ENCODE assay signal across 8 mouse cellular contexts in genomic region chr15:102324654-102325473, GRCm38 (mm10). TPM values are rescaled to one million over a fixed set of nuclear protein-coding genes. Genes with fewer than 3 reads are reported as not detected.
DNase-seq lines count a peak whose midpoint lies in the region; ATAC-seq and TF ChIP-seq lines count a peak whose summit lies in the region.

No protein-coding gene starts in this region.

- 78% methylated on average over 12 of the region's 12 CpGs for WGBS in heart, adult 2 months
- 87% methylated on average over 12 of the region's 12 CpGs for WGBS in hindbrain, embryonic 14.5 days
- 72% methylated on average over 12 of the region's 12 CpGs for WGBS in liver, embryonic 14.5 days (ENCODE audit: insufficient replicate concordance)

- H3K79me2 ChIP-seq in heart, adult 2 months (replicated peaks; ENCODE audit: control insufficient read depth, insufficient read depth, low read length) = no peaks in the 10 kb centered on the region

- peak in 1 of 2 experiments; percentile 21 for DNase-seq in heart, adult 2 months
- no peak for DNase-seq in heart, postnatal 25 days (ENCODE audit: low spot score)
- no peak for DNase-seq in G1E (ENCODE audit: low spot score)
- DNase-seq in hindbrain, embryonic 14.5 days (ENCODE audit: low spot score) = no peak
- no peak for DNase-seq in liver, embryonic 14.5 days (ENCODE audit: low read depth in 3 of 3, low spot score in 3 of 3)
- DNase-seq in layer of hippocampus, postnatal 14 days (ENCODE audit: low spot score in 2 of 2) = no peak
- no peak for DNase-seq in left cerebral cortex, postnatal 25 days (ENCODE audit: low spot score in 2 of 2)

- H3K4me2 ChIP-seq in hindbrain, embryonic 14.5 days (replicated peaks) = peak overlapping the region; percentile 77
- peak overlapping the region; percentile 79 for H3K4me2 ChIP-seq in liver, embryonic 14.5 days (ENCODE audit: low read depth)

- H3K36me3 ChIP-seq in heart, adult 2 months (ENCODE audit: control insufficient read depth, insufficient read depth, low read length) = no peaks in the 10 kb centered on the region
- peaks cover 73% of the 10 kb centered on the region for H3K36me3 ChIP-seq in G1E (replicated peaks)
- H3K36me3 ChIP-seq in hindbrain, embryonic 14.5 days (replicated peaks; ENCODE audit: control insufficient read depth, insufficient read depth) = peaks cover 33% of the 10 kb centered on the region
- peaks cover 36% of the 10 kb centered on the region for H3K36me3 ChIP-seq in liver, embryonic 14.5 days (replicated peaks; ENCODE audit: control insufficient read depth, insufficient read depth, low read depth)

- no peak for TF ChIP-seq EP300 in heart, adult 2 months (IDR thresholded peaks at IDR 0.05; ENCODE audit: insufficient read depth, low read depth, low read length)
- TF ChIP-seq EP300 in liver, embryonic 14.5 days (IDR thresholded peaks at IDR 0.05; ENCODE audit: low read depth) = no peak

- TF ChIP-seq POLR2A in heart, adult 2 months (IDR thresholded peaks at IDR 0.05; ENCODE audit: insufficient read depth, low read depth, low read length) = no peak

- no peak overlapping the region for H3K9ac ChIP-seq in heart, adult 2 months (ENCODE audit: low read depth, low read length)
- no peak overlapping the region for H3K9ac ChIP-seq in hindbrain, embryonic 14.5 days
- no peak overlapping the region; the same call in 1 of the 2 replicates for H3K9ac ChIP-seq in liver, embryonic 14.5 days (replicated peaks)

- no peaks in the 10 kb centered on the region for H3K27me3 ChIP-seq in heart, adult 2 months (ENCODE audit: control insufficient read depth, insufficient read depth, low read length)
- H3K27me3 ChIP-seq in G1E (ENCODE audit: insufficient read depth, low read length) = no peaks in the 10 kb centered on the region
- H3K27me3 ChIP-seq in hindbrain, embryonic 14.5 days (ENCODE audit: control insufficient read depth, insufficient read depth, low read length) = no peaks in the 10 kb centered on the region
- no peaks in the 10 kb centered on the region for H3K27me3 ChIP-seq in liver, embryonic 14.5 days (ENCODE audit: control insufficient read depth, insufficient read depth, low read length)

- intact Hi-C loops in heart, adult 2 months (cut with DNase I) = no loop called here
- intact Hi-C loops in heart, postnatal 25 days (cut with DNase I) = no loop called here
- intact Hi-C loops in left cerebral cortex, postnatal 25 days (cut with DNase I) = no loop called here

- TF ChIP-seq CTCF in heart, adult 2 months (IDR thresholded peaks at IDR 0.05) = peak; percentile 38
- TF ChIP-seq CTCF in G1E (IDR thresholded peaks at IDR 0.05; ENCODE audit: low read depth, low read length) = no peak
- TF ChIP-seq CTCF in liver, embryonic 14.5 days (IDR thresholded peaks at IDR 0.05; ENCODE audit: low read depth) = no peak

- no peak for ATAC-seq in G1E (ENCODE audit: extremely low read depth, insufficient number of reproducible peaks, low FRiP score, poor library complexity, severe bottlenecking)
- no peak for ATAC-seq in hindbrain, embryonic 14.5 days (ENCODE audit: low FRiP score)
- ATAC-seq in liver, embryonic 14.5 days (ENCODE audit: insufficient read depth) = no peak
- no peak for ATAC-seq in frontal cortex, adult (ENCODE audit: low TSS enrichment)

- peak overlapping the region; percentile 62 for H3K27ac ChIP-seq in heart, adult 2 months
- H3K27ac ChIP-seq in hindbrain, embryonic 14.5 days = no peak overlapping the region
- H3K27ac ChIP-seq in liver, embryonic 14.5 days = no peak overlapping the region

- H3K4me1 ChIP-seq in heart, adult 2 months (ENCODE audit: control insufficient read depth, insufficient read depth, low read length) = peaks cover 2% of the 10 kb centered on the region
- peaks cover 17% of the 10 kb centered on the region for H3K4me1 ChIP-seq in G1E (ENCODE audit: insufficient read depth, low read depth, low read length)
- peaks cover 11% of the 10 kb centered on the region for H3K4me1 ChIP-seq in hindbrain, embryonic 14.5 days (replicated peaks; ENCODE audit: control insufficient read depth, insufficient read depth, low read length)
- peaks cover 3 to 6% of the 10 kb centered on the region in 2 experiments; a peak in 3 of 4 replicates for H3K4me1 ChIP-seq in liver, embryonic 14.5 days (replicated peaks; ENCODE audit: control insufficient read depth in 2 of 2, insufficient read depth in 2 of 2, low read length in 1 of 2)

- H3K4me3 ChIP-seq in heart, adult 2 months = peak overlapping the region; percentile 51
- peak overlapping the region; percentile 64 for H3K4me3 ChIP-seq in G1E (ENCODE audit: low read depth, low read length)
- no peak overlapping the region for H3K4me3 ChIP-seq in hindbrain, embryonic 14.5 days (replicated peaks; ENCODE audit: low read length)
- H3K4me3 ChIP-seq in liver, embryonic 14.5 days (ENCODE audit: insufficient read depth in 1 of 2, low read depth in 2 of 2, low read length in 2 of 2) = peak overlapping the region; percentile 3 to 97; a peak in 2 of 4 replicates

- no peaks in the 10 kb centered on the region for H3K9me3 ChIP-seq in G1E (replicated peaks)
- H3K9me3 ChIP-seq in hindbrain, embryonic 14.5 days (ENCODE audit: control insufficient read depth, low read length) = no peaks in the 10 kb centered on the region
- no peaks in the 10 kb centered on the region for H3K9me3 ChIP-seq in liver, embryonic 14.5 days (ENCODE audit: control insufficient read depth, low read length)

RNA-seq across cellular contexts. Expression of gene Pfdn5, which starts 1.1 kb away (rescaled TPM):
- total RNA-seq in heart, adult 2 months (2021) = 100 to 1,000 TPM; 287 to 351 TPM
- polyA plus RNA-seq in heart, adult 2 months (2012; rRNA removed) = 82.0 and 160 TPM in 2 replicates
- 100 to 1,000 TPM; 284 to 288 TPM for total RNA-seq in heart, postnatal 25 days (2021)
- total RNA-seq in G1E (2014; fragmentation: Nextera tagmentation) = 113 and 119 TPM in 2 replicates
- total RNA-seq in G1E (2017) = 271 and 276 TPM in 2 replicates
- 13.6 and 23.0 TPM in 2 replicates for polyA plus RNA-seq in G1E (2012)
- 518 and 626 TPM in 2 replicates for polyA plus RNA-seq in hindbrain, embryonic 14.5 days (2014; fragmentation: Nextera tagmentation; extraction: Ambion mirVana)
- polyA plus RNA-seq in liver, embryonic 14.5 days (2012; rRNA removed) = 42.1 and 82.2 TPM in 2 replicates
- polyA plus RNA-seq in liver, embryonic 14.5 days (2014; fragmentation: Nextera tagmentation; extraction: Ambion mirVana) = 149 and 156 TPM in 2 replicates
- 100 to 1,000 TPM; 317 to 334 TPM for total RNA-seq in layer of hippocampus, postnatal 14 days (2021)
- 100 to 1,000 TPM; 365 to 396 TPM for total RNA-seq in left cerebral cortex, postnatal 25 days (2021)

RNA-seq across cellular contexts. Expression of gene Myg1, which starts 6.6 kb away (rescaled TPM):
- total RNA-seq in heart, adult 2 months (2021) = 10 to 100 TPM; 19.0 to 24.1 TPM
- polyA plus RNA-seq in heart, adult 2 months (2012; rRNA removed) = 27.8 and 36.7 TPM in 2 replicates
- total RNA-seq in heart, postnatal 25 days (2021) = 10 to 100 TPM; 21.3 to 23.1 TPM
- total RNA-seq in G1E (2014; fragmentation: Nextera tagmentation) (37.5 and 45.9 TPM in 2 replicates), G1E (2017) (30.1 and 35.2 TPM in 2 replicates)
- 72.6 and 87.5 TPM in 2 replicates for polyA plus RNA-seq in G1E (2012)
- 77.4 and 78.4 TPM in 2 replicates for polyA plus RNA-seq in hindbrain, embryonic 14.5 days (2014; fragmentation: Nextera tagmentation; extraction: Ambion mirVana)
- 26.7 and 32.5 TPM in 2 replicates for polyA plus RNA-seq in liver, embryonic 14.5 days (2012; rRNA removed)
- polyA plus RNA-seq in liver, embryonic 14.5 days (2014; fragmentation: Nextera tagmentation; extraction: Ambion mirVana) = 43.2 and 45.4 TPM in 2 replicates
- total RNA-seq in layer of hippocampus, postnatal 14 days (2021) = 10 to 100 TPM; 51.8 to 61.3 TPM
- total RNA-seq in left cerebral cortex, postnatal 25 days (2021) = 10 to 100 TPM; 54.8 to 57.2 TPM

RNA-seq across cellular contexts. Expression of gene Aaas, which starts 25.7 kb away (rescaled TPM):
- total RNA-seq in heart, adult 2 months (2021) = 10 to 100 TPM; 10.8 to 13.2 TPM
- polyA plus RNA-seq in heart, adult 2 months (2012; rRNA removed) = 22.1 and 26.2 TPM in 2 replicates
- 10 to 100 TPM; 10.2 to 11.2 TPM for total RNA-seq in heart, postnatal 25 days (2021)
- total RNA-seq in G1E (2014; fragmentation: Nextera tagmentation) (187 and 217 TPM in 2 replicates), G1E (2017) (110 and 126 TPM in 2 replicates)
- polyA plus RNA-seq in G1E (2012) = 199 and 288 TPM in 2 replicates
- 30.7 and 33.8 TPM in 2 replicates for polyA plus RNA-seq in hindbrain, embryonic 14.5 days (2014; fragmentation: Nextera tagmentation; extraction: Ambion mirVana)
- 31.0 and 33.7 TPM in 2 replicates for polyA plus RNA-seq in liver, embryonic 14.5 days (2012; rRNA removed)
- polyA plus RNA-seq in liver, embryonic 14.5 days (2014; fragmentation: Nextera tagmentation; extraction: Ambion mirVana) = 44.3 and 48.9 TPM in 2 replicates
- 10 to 100 TPM; 25.5 to 27.7 TPM for total RNA-seq in layer of hippocampus, postnatal 14 days (2021)
- total RNA-seq in left cerebral cortex, postnatal 25 days (2021) = 10 to 100 TPM; 14.0 to 16.6 TPM

RNA-seq across cellular contexts. Expression of gene Espl1, which starts 28.8 kb away (rescaled TPM):
- total RNA-seq in heart, adult 2 months (2021) = 1 to 10 TPM; 1.0 to 1.4 TPM
- polyA plus RNA-seq in heart, adult 2 months (2012; rRNA removed) = 1.6 and 2.4 TPM in 2 replicates
- total RNA-seq in heart, postnatal 25 days (2021) = 1 to 10 TPM in 1 of 2 experiments, under 1 TPM in 1; 0.65 to 1.9 TPM
- total RNA-seq in G1E (2014; fragmentation: Nextera tagmentation) (91.0 and 145 TPM in 2 replicates), G1E (2017) (15.8 and 23.8 TPM in 2 replicates)
- polyA plus RNA-seq in G1E (2012) = 33.1 and 35.5 TPM in 2 replicates
- 6.8 and 7.0 TPM in 2 replicates for polyA plus RNA-seq in hindbrain, embryonic 14.5 days (2014; fragmentation: Nextera tagmentation; extraction: Ambion mirVana)
- polyA plus RNA-seq in liver, embryonic 14.5 days (2012; rRNA removed) = 17.0 and 17.3 TPM in 2 replicates
- polyA plus RNA-seq in liver, embryonic 14.5 days (2014; fragmentation: Nextera tagmentation; extraction: Ambion mirVana) = 25.6 and 28.2 TPM in 2 replicates
- total RNA-seq in layer of hippocampus, postnatal 14 days (2021) = 1 to 10 TPM; 1.6 to 1.7 TPM
- under 1 TPM; 0.60 to 0.76 TPM for total RNA-seq in left cerebral cortex, postnatal 25 days (2021)

RNA-seq across cellular contexts. Expression of gene Sp7, which starts 42.1 kb away (rescaled TPM):
- total RNA-seq in heart, adult 2 months (2021) = not detected
- polyA plus RNA-seq in heart, adult 2 months (2012; rRNA removed) = 0.06 TPM in 1 of 2 replicates, not detected in the other
- total RNA-seq in heart, postnatal 25 days (2021) = not detected
- total RNA-seq in G1E (2014; fragmentation: Nextera tagmentation) (not detected in 2 replicates), G1E (2017) (0.06 and 0.16 TPM in 2 replicates)
- polyA plus RNA-seq in G1E (2012) = not detected in 2 replicates
- polyA plus RNA-seq in hindbrain, embryonic 14.5 days (2014; fragmentation: Nextera tagmentation; extraction: Ambion mirVana) = 0.64 and 0.82 TPM in 2 replicates
- polyA plus RNA-seq in liver, embryonic 14.5 days (2012; rRNA removed) = 0.01 and 0.07 TPM in 2 replicates
- 0.04 TPM in 1 of 2 replicates, not detected in the other for polyA plus RNA-seq in liver, embryonic 14.5 days (2014; fragmentation: Nextera tagmentation; extraction: Ambion mirVana)
- under 1 TPM; 0.69 to 0.90 TPM for total RNA-seq in layer of hippocampus, postnatal 14 days (2021)
- under 1 TPM; 0.41 to 0.66 TPM for total RNA-seq in left cerebral cortex, postnatal 25 days (2021)
